In genomic region chr6:5413282-5413681, GRCm38 (mm10) we compare ENCODE assay signal across 8 mouse cellular contexts. TPM values are rescaled to one million over a fixed set of nuclear protein-coding genes. Genes with fewer than 3 reads are reported as not detected.
DNase-seq lines count a peak whose midpoint lies in the region; ATAC-seq and TF ChIP-seq lines count a peak whose summit lies in the region.

No protein-coding gene starts in this region.

- H3K36me3 ChIP-seq in limb, embryonic 12.5 days: no peaks in the 10 kb centered on the region
- H3K36me3 ChIP-seq in limb, embryonic 10.5 days: peaks cover 66% of the 10 kb centered on the region
- H3K36me3 ChIP-seq in heart, embryonic 13.5 days: no peaks in the 10 kb centered on the region
- H3K36me3 ChIP-seq in stomach, postnatal 0 days (ENCODE audit: control insufficient read depth, insufficient read depth, low read length): no peaks in the 10 kb centered on the region
- no peaks in the 10 kb centered on the region for H3K36me3 ChIP-seq in forebrain, embryonic 13.5 days (ENCODE audit: poor library complexity, severe bottlenecking)

- WGBS in limb, embryonic 12.5 days: 51% methylated on average over 8 of the region's 8 CpGs
- WGBS in limb, embryonic 10.5 days: 67% methylated on average over 8 of the region's 8 CpGs
- WGBS in heart, embryonic 13.5 days: 22% methylated on average over 8 of the region's 8 CpGs
- WGBS in stomach, postnatal 0 days: 28% methylated on average over 8 of the region's 8 CpGs
- WGBS in forebrain, embryonic 13.5 days: 53% methylated on average over 8 of the region's 8 CpGs

- H3K9me3 ChIP-seq in limb, embryonic 12.5 days: no peaks in the 10 kb centered on the region
- H3K9me3 ChIP-seq in limb, embryonic 10.5 days (replicated peaks): no peaks in the 10 kb centered on the region
- no peaks in the 10 kb centered on the region for H3K9me3 ChIP-seq in heart, embryonic 13.5 days
- H3K9me3 ChIP-seq in stomach, postnatal 0 days (ENCODE audit: control insufficient read depth, low read length): no peaks in the 10 kb centered on the region
- no peaks in the 10 kb centered on the region for H3K9me3 ChIP-seq in forebrain, embryonic 13.5 days (replicated peaks)

- intact Hi-C loops in left cerebral cortex, postnatal 25 days (cut with DNase I): no loop called here

- no peak for TF ChIP-seq EP300 in stomach, postnatal 0 days (optimal IDR thresholded peaks at IDR 0.05)

- no peak overlapping the region for H3K4me2 ChIP-seq in limb, embryonic 12.5 days
- H3K4me2 ChIP-seq in heart, embryonic 13.5 days: peak overlapping the region; percentile 16; the same call in 1 of the 2 replicates
- H3K4me2 ChIP-seq in stomach, postnatal 0 days (replicated peaks; ENCODE audit: low read depth): no peak overlapping the region; the same call in 1 of the 2 replicates
- H3K4me2 ChIP-seq in forebrain, embryonic 13.5 days: no peak overlapping the region

- H3K4me1 ChIP-seq in limb, embryonic 12.5 days (replicated peaks): peaks cover 17% of the 10 kb centered on the region
- H3K4me1 ChIP-seq in limb, embryonic 10.5 days: peaks cover 9% of the 10 kb centered on the region
- H3K4me1 ChIP-seq in heart, embryonic 13.5 days: peaks cover 24% of the 10 kb centered on the region
- H3K4me1 ChIP-seq in stomach, postnatal 0 days (replicated peaks; ENCODE audit: control insufficient read depth, insufficient read depth): no peaks in the 10 kb centered on the region
- H3K4me1 ChIP-seq in forebrain, embryonic 13.5 days: peaks cover 37% of the 10 kb centered on the region

- H3K9ac ChIP-seq in limb, embryonic 12.5 days (replicated peaks): no peak overlapping the region
- H3K9ac ChIP-seq in heart, embryonic 13.5 days: 0 out of 2 replicates have a peak overlapping the region, but pooled peaks have one; percentile 10
- H3K9ac ChIP-seq in stomach, postnatal 0 days (ENCODE audit: low read length): no peak overlapping the region
- H3K9ac ChIP-seq in forebrain, embryonic 13.5 days: no peak overlapping the region

- H3K4me3 ChIP-seq in limb, embryonic 12.5 days (replicated peaks): no peak overlapping the region
- H3K4me3 ChIP-seq in limb, embryonic 10.5 days: no peak overlapping the region
- H3K4me3 ChIP-seq in heart, embryonic 13.5 days: no peak overlapping the region
- H3K4me3 ChIP-seq in stomach, postnatal 0 days (ENCODE audit: low read depth, low read length): no peak overlapping the region
- no peak overlapping the region for H3K4me3 ChIP-seq in forebrain, embryonic 13.5 days

- ATAC-seq in limb, embryonic 12.5 days (ENCODE audit: insufficient number of reproducible peaks, insufficient read depth, low FRiP score, low TSS enrichment, low read depth): no peak
- ATAC-seq in heart, embryonic 13.5 days (ENCODE audit: extremely low read depth, insufficient number of reproducible peaks, low FRiP score, low TSS enrichment): no peak
- 0 out of 2 replicates have a peak, but pooled peaks have one; percentile 49 for ATAC-seq in stomach, postnatal 0 days (ENCODE audit: low FRiP score, low TSS enrichment)
- ATAC-seq in forebrain, embryonic 13.5 days: no peak

- no peak for DNase-seq in limb, embryonic 10.5 days (ENCODE audit: low spot score)
- DNase-seq in adrenal gland, postnatal 36 days: peak; percentile 87 to 90
- DNase-seq in stomach, postnatal 0 days (ENCODE audit: low spot score): peak; percentile 37
- no peak for DNase-seq in left cerebral cortex, adult 11 months (ENCODE audit: low spot score)
- DNase-seq in left cerebral cortex, postnatal 25 days (ENCODE audit: low spot score in 2 of 2): no peak

- no peaks in the 10 kb centered on the region for H3K27me3 ChIP-seq in limb, embryonic 12.5 days
- H3K27me3 ChIP-seq in limb, embryonic 10.5 days (ENCODE audit: low read depth, poor library complexity, severe bottlenecking): no peaks in the 10 kb centered on the region
- H3K27me3 ChIP-seq in heart, embryonic 13.5 days (replicated peaks): no peaks in the 10 kb centered on the region
- no peaks in the 10 kb centered on the region for H3K27me3 ChIP-seq in stomach, postnatal 0 days (ENCODE audit: control insufficient read depth, insufficient read depth, low read length)
- no peaks in the 10 kb centered on the region for H3K27me3 ChIP-seq in forebrain, embryonic 13.5 days

- peak overlapping the region; percentile 8; the same call in 1 of the 2 replicates for H3K27ac ChIP-seq in limb, embryonic 12.5 days
- no peak overlapping the region for H3K27ac ChIP-seq in limb, embryonic 10.5 days
- 0 out of 2 replicates have a peak overlapping the region, but pooled peaks have one; percentile 5 for H3K27ac ChIP-seq in heart, embryonic 13.5 days (replicated peaks)
- no peak overlapping the region for H3K27ac ChIP-seq in stomach, postnatal 0 days (replicated peaks)
- no peak overlapping the region for H3K27ac ChIP-seq in forebrain, embryonic 13.5 days

- TF ChIP-seq CTCF in stomach, postnatal 0 days (IDR thresholded peaks at IDR 0.05; ENCODE audit: low read depth): no peak

RNA-seq across cellular contexts. Expression of gene Asb4, which starts 30.1 kb away (rescaled TPM):
- 109 and 119 TPM in 2 replicates for polyA plus RNA-seq in limb, embryonic 12.5 days (2016; fragmentation: Nextera tagmentation; extraction: Ambion mirVana)
- 371 and 448 TPM in 2 replicates for polyA plus RNA-seq in limb, embryonic 10.5 days (2016; fragmentation: Nextera tagmentation; extraction: Ambion mirVana)
- 1 to 10 TPM; 3.1 to 5.2 TPM for total RNA-seq in adrenal gland, postnatal 36 days (2021)
- 31.4 and 34.1 TPM in 2 replicates for polyA plus RNA-seq in heart, embryonic 13.5 days (2015; fragmentation: Nextera tagmentation; extraction: Ambion mirVana)
- 1.1 and 1.5 TPM in 2 replicates for polyA plus RNA-seq in stomach, postnatal 0 days (2015; fragmentation: Nextera tagmentation; extraction: Ambion mirVana)
- polyA plus RNA-seq in forebrain, embryonic 13.5 days (2015; fragmentation: Nextera tagmentation; extraction: Ambion mirVana): 22.8 and 25.1 TPM in 2 replicates
- 1 to 10 TPM in 1 of 2 experiments, under 1 TPM in 1; 0.55 to 1.0 TPM for total RNA-seq in left cerebral cortex, postnatal 25 days (2021)

Comparison
In these comparisons a context has a peak if more than half of its experiments do, and no peak if none do; other contexts are left out.
1. H3K27ac ChIP-seq: peak in limb, embryonic 12.5 days (single experiment) and heart, embryonic 13.5 days (single experiment); none in limb, embryonic 10.5 days (single experiment), stomach, postnatal 0 days (single experiment) and forebrain, embryonic 13.5 days (single experiment).
2. DNase-seq: peak in adrenal gland, postnatal 36 days (2 of 2) and stomach, postnatal 0 days (single experiment); none in limb, embryonic 10.5 days (single experiment), left cerebral cortex, adult 11 months (single experiment) and left cerebral cortex, postnatal 25 days (0 of 2).